Mouse (Mus musculus): ENCODE measurements around the gene Inafm1.
"Not testable (repeated sequence)": the region's sequence is repeated elsewhere in the genome, so short reads cannot be mapped to it uniquely, and the experiment has no call there.

Inafm1 gene

DNA sequence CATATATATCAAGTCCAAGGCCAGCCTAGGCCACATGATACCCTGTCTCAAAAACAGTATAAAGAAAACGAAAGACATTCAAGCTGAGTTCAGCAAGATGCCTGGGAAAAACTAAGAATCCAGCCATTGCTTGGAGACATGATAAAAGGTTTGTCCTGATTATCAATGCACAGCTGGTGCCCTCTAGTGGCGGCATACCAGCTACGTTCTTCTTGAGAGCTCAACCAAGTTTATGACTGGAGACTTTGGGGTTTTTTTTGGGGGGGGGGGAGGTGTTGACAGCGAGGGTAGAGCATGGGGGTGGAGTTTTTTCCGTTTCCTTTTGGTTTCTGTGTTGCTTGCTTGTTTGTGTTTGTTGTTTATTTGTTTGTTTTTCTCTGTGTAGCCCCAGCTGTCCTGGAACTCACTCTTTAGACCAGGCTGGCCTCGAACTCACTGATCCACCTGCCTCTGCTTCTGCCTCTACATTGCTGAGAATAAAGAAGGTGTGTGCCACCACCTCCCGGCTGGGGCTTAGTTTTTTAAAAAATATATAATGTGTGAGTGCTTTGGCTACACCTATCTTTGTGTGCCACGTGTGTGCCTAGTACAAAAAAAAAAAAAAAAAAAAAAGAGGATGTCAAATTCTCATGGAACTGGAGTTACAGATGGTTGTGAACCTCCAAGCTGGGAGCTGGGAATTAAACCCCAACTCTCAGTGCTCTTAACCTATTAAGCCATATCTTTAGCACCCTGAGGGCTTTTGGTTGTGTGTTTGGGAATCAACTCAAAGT is 10.2 kb downstream of the Inafm1 start:
- DNase-seq (ENCODE audit: low spot score), result no peak

DNA sequence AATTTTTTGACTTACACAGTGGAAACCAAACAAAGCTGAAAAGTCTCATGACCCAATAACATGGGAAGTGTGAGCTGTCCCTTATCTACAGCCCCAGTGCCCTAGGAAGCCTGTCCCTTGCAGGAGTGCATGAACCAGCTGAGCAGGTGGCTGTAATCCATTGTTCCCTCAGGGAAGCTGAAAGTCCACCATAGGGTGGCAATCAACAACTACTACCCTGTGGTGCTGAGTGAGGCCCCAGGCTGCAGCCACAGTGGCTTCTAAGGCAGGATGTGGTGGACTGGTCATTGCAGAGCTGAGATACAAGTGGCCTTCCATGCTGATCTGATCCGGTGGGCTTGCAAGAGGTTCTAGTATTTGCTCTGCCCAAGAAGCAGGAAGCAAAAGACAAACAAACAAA is 12.3 kb downstream of the Inafm1 start:
- no peak for DNase-seq (ENCODE audit: low spot score)

- DNase-seq (ENCODE audit: low spot score), result no peak
Observed at GRCm38 (mm10) chr7:16259110-16259590, 14.3 kb downstream of the Inafm1 start, which contains the start of gene C5ar1. Gene C5ar1, minus strand, starts transcription at chr7:16259540.

GRCm38 (mm10) chr7:16257830-16258229 is 15.6 kb downstream of the Inafm1 start:
- no peak for DNase-seq (ENCODE audit: low spot score)

GRCm38 (mm10) chr7:16255963-16256362 is 17.5 kb downstream of the Inafm1 start:
- not testable (repeated sequence) for DNase-seq (ENCODE audit: low spot score)

DNA sequence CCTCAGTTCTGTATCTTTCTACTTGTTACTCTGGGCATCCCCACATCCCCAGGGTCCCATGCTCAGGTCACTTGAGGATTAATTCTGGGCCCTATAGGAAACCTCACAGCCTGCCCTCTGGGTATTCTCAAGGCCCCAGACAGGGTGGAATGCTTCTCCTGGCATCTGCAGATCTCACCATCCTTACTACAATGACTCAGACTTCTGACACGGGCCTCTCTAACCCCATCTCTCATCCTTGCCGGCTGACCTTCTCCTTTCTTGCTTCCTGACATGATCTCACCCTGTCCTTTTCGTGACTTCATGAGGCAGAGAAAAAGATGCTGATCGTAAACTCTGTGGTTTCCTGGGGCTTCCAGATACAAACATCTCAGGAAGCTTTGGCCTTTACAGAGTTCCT is 19.2 kb downstream of the Inafm1 start:
- DNase-seq (ENCODE audit: low spot score), result no peak

GRCm38 (mm10) chr7:16250687-16251086 is 22.7 kb downstream of the Inafm1 start:
- DNase-seq (ENCODE audit: low spot score), result no peak

DNA sequence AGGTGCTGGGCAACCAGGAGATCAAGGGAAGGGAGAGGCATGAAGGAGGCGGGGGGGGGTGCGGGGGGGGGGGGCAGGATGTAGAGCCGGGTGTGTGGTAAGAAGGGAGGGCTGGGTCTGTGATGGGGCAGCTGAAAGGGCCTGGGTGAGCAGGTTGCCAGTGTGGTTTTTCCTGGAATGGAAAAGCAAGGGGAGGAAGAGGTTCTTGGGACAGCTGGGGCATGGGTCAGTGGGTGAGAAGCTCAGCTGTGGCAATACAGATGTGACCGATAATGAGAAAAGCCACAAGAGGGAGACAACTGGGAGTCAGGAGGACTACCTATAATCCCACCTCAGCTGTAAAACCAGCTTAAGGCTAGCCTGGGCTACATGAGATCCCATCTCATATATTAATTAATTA is 27.5 kb downstream of the Inafm1 start:
- DNase-seq (ENCODE audit: low spot score), result no peak

DNA sequence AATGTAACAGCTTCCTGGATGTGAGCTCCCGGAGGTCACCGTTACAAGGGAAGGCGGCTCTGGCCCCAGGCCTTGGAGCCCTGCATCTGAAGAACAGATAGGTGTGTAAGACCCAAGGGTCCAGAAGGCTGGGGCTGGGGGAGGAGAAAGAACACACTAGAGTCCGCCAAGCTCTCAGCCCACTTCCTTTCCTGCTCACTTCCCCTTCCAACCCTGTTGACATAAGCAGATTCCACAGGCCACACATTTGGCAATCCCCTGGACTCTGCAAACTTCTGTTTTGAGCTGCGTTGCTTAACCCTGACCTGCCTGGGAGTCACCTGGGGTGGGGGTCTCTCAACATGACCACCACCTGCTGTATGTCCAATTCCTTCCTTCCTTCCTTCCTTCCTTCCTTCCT is 29.4 kb downstream of the Inafm1 start, which contains the start of gene C5ar2:
Gene C5ar2 (minus strand): TSS at position 88 of the 400 bp plus-strand sequence.
- no peak for DNase-seq (ENCODE audit: low spot score)

GRCm38 (mm10) chr7:16242198-16242597 is 31.2 kb downstream of the Inafm1 start:
- no peak for DNase-seq (ENCODE audit: low spot score)

- no peak for DNase-seq (ENCODE audit: low spot score)
Observed at GRCm38 (mm10) chr7:16241787-16242186, 31.6 kb downstream of the Inafm1 start.

DNA sequence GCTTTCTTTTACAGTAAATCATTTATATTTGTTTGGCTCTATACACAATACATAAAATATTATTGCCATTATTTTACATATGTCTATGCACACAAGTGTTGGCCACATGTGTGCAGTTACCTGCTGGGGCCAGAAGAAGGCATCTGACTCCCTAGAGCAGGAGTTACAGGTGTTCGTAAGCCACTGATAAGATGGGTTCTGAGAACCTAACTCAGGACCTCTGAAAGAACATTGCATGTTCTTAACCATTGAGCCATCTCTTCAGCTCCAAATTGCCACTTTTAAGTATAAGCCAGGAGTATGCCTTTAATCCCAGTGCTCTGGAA is 32.5 kb downstream of the Inafm1 start:
- DNase-seq (ENCODE audit: low spot score), result no peak

DNA sequence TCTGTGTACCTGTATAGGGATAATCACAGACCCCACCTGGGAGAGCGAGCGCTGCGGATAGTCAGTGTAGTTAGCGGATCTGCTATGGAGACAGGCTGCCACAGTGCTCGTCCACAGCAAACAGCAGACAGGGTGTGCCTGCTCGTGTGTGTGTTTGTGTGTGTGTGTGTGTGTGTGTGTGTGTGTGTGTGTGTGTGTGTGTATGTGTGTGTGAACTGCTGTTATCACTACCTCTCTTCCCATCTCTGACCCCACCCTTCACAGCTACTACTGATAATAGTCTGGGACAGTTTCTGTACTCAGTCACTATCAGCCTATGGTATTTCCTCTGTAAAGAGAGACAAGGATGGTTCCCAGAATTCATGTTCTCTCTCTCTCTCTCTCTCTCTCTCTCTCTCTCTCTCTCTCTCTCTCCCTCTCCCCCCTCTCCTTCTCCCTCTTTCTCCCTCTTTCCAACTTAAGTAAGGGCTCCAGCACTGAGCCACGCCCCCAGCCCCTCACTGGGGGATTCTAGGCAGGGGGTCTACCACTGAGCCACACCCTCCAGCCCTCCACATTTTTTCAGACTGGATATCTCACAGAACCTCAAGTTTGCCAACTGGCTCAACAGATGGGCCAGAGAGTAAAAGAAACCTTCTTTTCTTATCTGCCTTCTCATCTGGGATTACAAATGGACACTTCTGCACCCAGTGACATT is 33.0 kb downstream of the Inafm1 start:
- DNase-seq (ENCODE audit: low spot score), result no peak

DNA sequence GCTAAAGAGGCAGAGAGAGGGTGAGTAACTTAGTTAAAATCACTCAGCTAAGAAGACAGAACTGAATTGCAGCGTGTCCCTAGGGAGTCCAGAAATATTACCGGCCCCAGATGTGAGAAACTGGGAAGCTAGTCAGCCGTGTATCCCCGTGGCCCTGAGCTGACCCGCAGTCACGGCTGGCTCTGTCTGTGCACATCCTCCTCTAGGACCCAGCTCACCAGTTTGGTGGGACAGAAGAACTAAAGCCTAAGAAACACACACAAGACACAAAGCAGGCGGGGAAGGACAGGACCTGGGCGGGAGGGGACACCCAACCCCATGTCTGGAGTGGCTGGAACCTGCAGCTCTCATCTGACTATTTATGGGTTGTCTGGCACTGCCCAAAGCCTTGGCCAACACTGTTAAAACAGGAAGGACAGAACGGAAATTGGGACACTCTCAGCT is 33.8 kb downstream of the Inafm1 start:
- no peak for DNase-seq (ENCODE audit: low spot score)

DNA sequence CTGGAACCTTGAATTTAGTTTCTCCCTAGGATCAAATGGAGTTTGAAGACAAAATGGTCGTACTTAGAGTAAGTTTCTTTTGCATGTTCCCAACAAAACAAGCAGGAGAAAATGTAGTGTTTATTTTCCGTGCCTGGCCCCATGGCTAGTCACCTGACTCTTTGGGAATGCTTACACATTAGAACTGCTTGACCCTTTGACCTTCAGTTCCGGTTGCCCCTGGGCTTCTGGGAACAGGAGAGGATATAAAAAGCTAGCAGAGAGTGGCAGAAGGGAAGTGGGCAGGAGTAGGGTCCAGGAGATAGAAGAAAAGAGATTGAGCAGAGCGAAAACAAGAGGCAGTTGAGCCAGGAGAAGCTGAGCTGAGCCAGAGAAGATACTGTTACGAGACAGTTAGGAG is 43.5 kb downstream of the Inafm1 start:
- no peak for DNase-seq (ENCODE audit: low spot score)
